Mouse (Mus musculus) stomach, embryonic 16.5 days (tissue): Measurements from ENCODE around the gene Rpl38. TPM values are rescaled to one million over a fixed set of nuclear protein-coding genes. Genes with fewer than 3 reads are reported as not detected.
A peak's percentile ranks its signal among the peaks of the same experiment; 100 is the strongest.

ENCODE experiments used
- ATAC-seq: fragments of 200-750 bp; cut with Nextera tagmentation; 2 replicates; pipeline ENCODE4 v1.8.0; 2017; ENCODE audit warnings: moderate number of reproducible peaks, moderate TSS enrichment; ENCODE audit not compliant: insufficient read depth, low FRiP score
- H3K27ac ChIP-seq: fragments of 300-500 bp; sonication (generic); 2 replicates; pipeline ENCODE4 v1.5.1; 2014; ENCODE audit warnings: low read length
- H3K27me3 ChIP-seq: fragments of 300-500 bp; sonication (generic); 2 replicates; pipeline ENCODE4 v1.6.1; 2014; ENCODE audit warnings: low read length, control low read depth, mixed read lengths; ENCODE audit not compliant: control insufficient read depth, insufficient read depth
- H3K36me3 ChIP-seq: fragments of 300-500 bp; sonication (generic); 2 replicates; pipeline ENCODE4 v1.6.1; 2014; ENCODE audit warnings: low read length; ENCODE audit not compliant: control insufficient read depth, insufficient read depth
- H3K4me1 ChIP-seq: fragments of 300-500 bp; sonication (generic); 2 replicates; pipeline ENCODE4 v1.6.1; 2014; ENCODE audit warnings: low read length, control low read depth, mixed read lengths; ENCODE audit not compliant: control insufficient read depth, insufficient read depth
- H3K4me2 ChIP-seq: fragments of 300-500 bp; sonication (generic); 2 replicates; pipeline ENCODE4 v1.6.1; 2014; ENCODE audit warnings: low read depth, low read length, mixed read lengths
- H3K4me3 ChIP-seq: fragments of 300-500 bp; sonication (generic); replicated peaks from 2 replicates; pipeline ENCODE4 v1.5.1; 2014; ENCODE audit warnings: mild to moderate bottlenecking, low read length
- H3K9ac ChIP-seq: fragments of 300-500 bp; sonication (generic); 2 replicates; pipeline ENCODE4 v1.6.1; 2014; ENCODE audit warnings: low read length
- H3K9me3 ChIP-seq: fragments of 300-500 bp; sonication (generic); replicated peaks from 2 replicates; pipeline ENCODE4 v1.6.1; 2016; ENCODE audit warnings: low read length, control low read depth; ENCODE audit not compliant: control insufficient read depth
- WGBS: fragments of 180-500 bp; shearing (Covaris S2); extraction: QIAGEN DNeasy Blood & Tissue Kit; methylation state at CpG from one replicate; pipeline ENCODE4 v1.1.7; 2014; 5-methylcytosine and 5-hydroxymethylcytosine counted together
- polyA plus RNA-seq: library from polyadenylated mRNA; unstranded; fragments of >200 nt; fragmentation: Nextera tagmentation; extraction: Ambion mirVana; gene quantifications from 2 replicates; pipeline ENCODE4 v1.2.1, GENCODE M21; 2015

The Rpl38 gene
- polyA plus RNA-seq, 1 experiment from 2014 or later: 998 TPM

DNA sequence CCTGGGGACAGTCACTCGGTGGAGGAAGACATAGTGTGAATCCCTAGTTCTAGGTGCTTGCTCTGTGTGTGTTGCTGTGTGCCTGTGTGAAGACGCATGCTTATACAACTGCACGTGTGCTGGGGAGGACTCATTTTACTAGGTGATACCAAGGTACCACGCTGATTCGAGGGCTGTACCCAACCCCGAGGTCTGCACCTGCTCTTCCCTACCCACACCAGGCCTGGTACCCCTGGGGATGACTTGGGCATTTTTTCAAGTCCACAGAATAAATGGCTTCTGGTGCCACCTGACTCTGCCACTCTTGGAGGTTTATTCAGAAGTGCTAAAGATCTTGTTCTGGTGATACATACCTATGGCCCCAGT is 34.7 kb downstream of the Rpl38 start:
- no peak overlapping the region for H3K4me2 ChIP-seq
- H3K4me1 ChIP-seq: no peaks in the 10 kb centered on the region
- no peaks in the 10 kb centered on the region for H3K36me3 ChIP-seq
- WGBS: 85% methylated on average over 6 of the region's 6 CpGs
- no peaks in the 10 kb centered on the region for H3K27me3 ChIP-seq
- no peak overlapping the region for H3K9ac ChIP-seq
- no peak overlapping the region for H3K4me3 ChIP-seq
- no peaks in the 10 kb centered on the region for H3K9me3 ChIP-seq
- no peak for ATAC-seq
- no peak overlapping the region for H3K27ac ChIP-seq

DNA sequence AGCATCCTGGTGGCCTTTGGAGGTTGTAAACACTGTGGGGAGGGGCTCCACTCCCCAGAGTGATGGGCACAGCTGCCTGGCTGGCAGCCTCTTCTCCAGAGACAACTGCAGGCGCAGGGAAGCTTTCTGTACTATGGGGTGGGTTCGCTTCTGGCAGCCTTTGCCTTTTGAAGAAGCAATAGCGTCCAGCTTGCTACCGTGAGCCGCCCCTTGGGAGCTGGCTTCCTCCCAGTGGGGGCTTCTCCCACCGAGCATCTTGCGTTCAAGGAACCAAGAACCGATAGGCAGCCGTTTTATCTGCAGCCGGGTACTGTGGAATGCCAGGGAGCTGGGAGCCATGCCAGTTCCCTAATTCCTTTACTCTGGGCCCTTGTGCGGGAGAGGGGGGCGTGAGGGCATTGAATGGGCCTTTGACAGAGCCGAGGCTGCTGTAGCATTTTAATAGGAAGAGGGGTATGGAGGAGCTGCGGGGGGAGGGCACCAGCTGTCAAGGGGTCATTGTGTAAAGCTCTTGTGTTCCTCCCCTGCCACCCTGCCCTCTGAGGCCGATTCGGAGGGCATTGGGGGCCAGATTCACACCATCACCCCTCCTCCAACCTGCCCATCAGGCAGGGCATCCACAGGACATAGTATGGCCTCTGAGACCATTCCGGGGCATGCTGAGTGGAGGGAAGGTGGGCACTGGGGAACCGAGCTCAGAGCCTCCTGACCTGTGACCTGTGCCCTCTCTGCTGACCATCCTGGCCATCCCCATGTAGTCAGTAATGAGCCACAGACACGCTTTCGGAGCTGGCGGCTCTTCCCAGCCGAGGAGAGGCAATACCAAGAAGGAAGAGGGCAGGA is 36.0 kb downstream of the Rpl38 start:
- Histone ChIP-seq H3K36me3 (no peaks in the 10 kb centered on the region), H3K27me3 (no peaks in the 10 kb centered on the region), H3K9ac (no peak overlapping the region; the same call in 1 of the 2 replicates), H3K4me2 (no peak overlapping the region), H3K4me1 (no peaks in the 10 kb centered on the region), H3K4me3 (no peak overlapping the region), H3K9me3 (no peaks in the 10 kb centered on the region), H3K27ac (no peak overlapping the region)
- 65% methylated on average over 22 of the region's 22 CpGs for WGBS
- peak; percentile 45; the same call in 1 of the 2 replicates for ATAC-seq

DNA sequence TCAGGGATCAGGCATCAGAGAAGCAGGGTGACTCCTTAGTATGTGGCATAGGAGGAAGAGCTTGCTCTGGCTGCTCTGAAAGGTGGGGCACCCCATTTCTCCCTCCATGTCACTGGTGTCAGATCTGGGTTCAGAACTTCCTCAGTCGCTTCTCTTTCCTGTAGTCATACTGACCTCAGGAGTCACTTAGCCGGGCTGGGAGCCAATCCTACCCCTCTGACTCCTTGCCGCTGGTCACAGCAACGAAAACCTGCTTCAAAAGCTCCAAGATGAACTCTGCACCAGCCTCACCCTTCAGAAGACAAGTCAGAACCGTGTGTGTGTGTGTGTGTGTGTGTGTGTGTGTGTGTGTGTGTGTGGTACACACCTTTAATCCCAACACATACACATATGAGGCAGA is 38.0 kb downstream of the Rpl38 start:
- 75% methylated on average over 5 of the region's 5 CpGs for WGBS
- Histone ChIP-seq H3K4me3 (no peak overlapping the region), H3K4me1 (no peaks in the 10 kb centered on the region), H3K9me3 (no peaks in the 10 kb centered on the region), H3K9ac (no peak overlapping the region), H3K4me2 (no peak overlapping the region), H3K27ac (no peak overlapping the region), H3K36me3 (no peaks in the 10 kb centered on the region), H3K27me3 (no peaks in the 10 kb centered on the region)
- ATAC-seq: peak; percentile 8; the same call in 1 of the 2 replicates

DNA sequence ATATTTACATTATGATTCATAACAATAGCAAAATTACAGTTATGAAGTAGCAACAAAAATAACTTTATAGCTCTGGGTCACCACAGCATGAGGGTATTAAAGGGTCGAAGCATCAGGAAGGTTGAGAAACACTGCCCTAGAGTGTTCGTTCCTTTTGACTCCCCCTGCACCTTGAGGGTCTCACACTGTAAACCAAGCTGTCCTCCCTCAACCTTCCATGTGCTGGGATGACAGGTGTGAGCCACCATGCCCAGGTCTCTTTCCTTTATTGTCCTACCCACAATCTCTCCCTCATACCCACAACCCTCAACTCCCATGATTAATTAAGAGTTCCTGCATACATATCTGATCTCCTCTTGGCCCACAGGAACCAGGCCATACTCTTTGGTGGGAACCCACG is 43.1 kb downstream of the Rpl38 start:
- H3K9ac ChIP-seq: no peak overlapping the region
- 84% methylated on average over 3 of the region's 3 CpGs for WGBS
- H3K4me2 ChIP-seq: no peak overlapping the region
- H3K9me3 ChIP-seq: no peaks in the 10 kb centered on the region
- no peaks in the 10 kb centered on the region for H3K36me3 ChIP-seq
- no peaks in the 10 kb centered on the region for H3K27me3 ChIP-seq
- no peak overlapping the region for H3K4me3 ChIP-seq
- H3K27ac ChIP-seq: no peak overlapping the region
- no peak for ATAC-seq
- H3K4me1 ChIP-seq: no peaks in the 10 kb centered on the region

DNA sequence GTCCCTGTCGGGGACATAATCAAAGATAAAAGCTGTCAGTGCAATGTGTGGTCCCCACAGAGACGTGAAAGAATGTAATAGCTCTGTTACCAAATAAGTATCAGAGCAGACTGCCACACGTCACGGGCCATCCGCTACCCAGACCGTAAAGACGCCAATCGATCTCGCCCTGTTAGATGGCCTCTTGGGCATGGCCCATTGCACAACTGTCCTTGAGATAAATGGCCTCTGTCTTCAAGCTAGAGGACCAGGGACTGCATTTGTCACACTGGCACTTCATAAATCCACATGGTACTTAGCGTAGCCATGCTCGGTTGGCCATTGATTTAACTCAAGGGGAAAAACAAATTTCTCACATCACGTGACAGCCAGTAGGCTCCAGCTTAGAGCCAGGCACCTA is 43.5 kb downstream of the Rpl38 start:
- H3K9me3 ChIP-seq: no peaks in the 10 kb centered on the region
- H3K9ac ChIP-seq: no peak overlapping the region
- H3K27me3 ChIP-seq: no peaks in the 10 kb centered on the region
- whole genome bisulfite sequencing: 80% methylated on average over 12 of the region's 12 CpGs
- no peak overlapping the region for H3K4me2 ChIP-seq
- no peaks in the 10 kb centered on the region for H3K4me1 ChIP-seq
- ATAC-seq: no peak
- H3K36me3 ChIP-seq: no peaks in the 10 kb centered on the region
- H3K4me3 ChIP-seq: no peak overlapping the region
- no peak overlapping the region for H3K27ac ChIP-seq

DNA sequence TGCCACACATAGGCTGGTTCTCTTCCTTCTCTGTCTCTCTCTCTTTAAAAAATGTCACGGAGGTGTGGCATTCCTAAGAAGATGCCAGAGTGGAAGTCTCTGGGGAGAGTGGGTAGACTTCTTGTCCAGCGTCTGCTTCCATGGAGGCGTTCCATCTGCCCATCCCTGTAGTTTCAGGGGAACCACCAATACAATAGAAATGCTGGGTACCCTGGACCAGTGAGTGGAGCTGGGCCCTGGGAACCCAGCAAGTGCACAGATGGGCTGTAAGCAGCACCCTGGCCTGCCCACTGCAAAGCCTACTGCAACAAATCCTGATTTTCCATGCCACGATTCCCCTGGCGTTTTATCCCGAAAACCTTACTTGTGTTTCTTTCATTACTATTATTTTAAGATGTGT is 46.2 kb downstream of the Rpl38 start:
- H3K27ac ChIP-seq: no peak overlapping the region
- 87% methylated on average over 6 of the region's 6 CpGs for WGBS
- ATAC-seq: no peak

DNA sequence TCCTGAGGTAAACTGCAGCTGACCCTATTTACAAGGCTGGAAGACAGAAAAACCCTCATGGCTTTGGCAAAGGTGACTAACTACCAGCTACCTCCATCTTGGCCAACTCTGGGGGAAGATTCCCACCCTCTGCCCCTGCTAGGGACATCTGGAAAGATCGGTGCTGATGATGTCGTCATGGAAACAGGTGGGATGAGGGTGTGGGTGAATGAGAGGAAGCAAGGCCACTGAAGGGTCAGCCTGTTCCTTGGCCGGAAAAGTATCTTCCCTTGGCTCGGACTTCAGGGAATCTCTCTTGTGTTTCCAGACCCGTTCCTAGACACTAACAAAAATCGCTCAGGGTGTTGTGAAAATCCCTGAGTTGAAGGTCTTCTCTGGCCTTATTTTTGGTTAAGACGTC is 47.2 kb downstream of the Rpl38 start:
- Histone ChIP-seq H3K4me3 (no peak overlapping the region), H3K9ac (no peak overlapping the region), H3K27me3 (no peaks in the 10 kb centered on the region), H3K4me2 (no peak overlapping the region), H3K4me1 (no peaks in the 10 kb centered on the region), H3K9me3 (no peaks in the 10 kb centered on the region), H3K36me3 (no peaks in the 10 kb centered on the region), H3K27ac (no peak overlapping the region)
- 70% methylated on average over 7 of the region's 7 CpGs for WGBS
- ATAC-seq: no peak

More for the DNA sequence above, 46.2 kb downstream of the Rpl38 start:
- no peak overlapping the region for H3K9ac ChIP-seq
- no peaks in the 10 kb centered on the region for H3K27me3 ChIP-seq
- no peak overlapping the region for H3K4me2 ChIP-seq
- H3K4me1 ChIP-seq: no peaks in the 10 kb centered on the region
- H3K36me3 ChIP-seq: no peaks in the 10 kb centered on the region
- no peaks in the 10 kb centered on the region for H3K9me3 ChIP-seq
- H3K4me3 ChIP-seq: no peak overlapping the region

DNA sequence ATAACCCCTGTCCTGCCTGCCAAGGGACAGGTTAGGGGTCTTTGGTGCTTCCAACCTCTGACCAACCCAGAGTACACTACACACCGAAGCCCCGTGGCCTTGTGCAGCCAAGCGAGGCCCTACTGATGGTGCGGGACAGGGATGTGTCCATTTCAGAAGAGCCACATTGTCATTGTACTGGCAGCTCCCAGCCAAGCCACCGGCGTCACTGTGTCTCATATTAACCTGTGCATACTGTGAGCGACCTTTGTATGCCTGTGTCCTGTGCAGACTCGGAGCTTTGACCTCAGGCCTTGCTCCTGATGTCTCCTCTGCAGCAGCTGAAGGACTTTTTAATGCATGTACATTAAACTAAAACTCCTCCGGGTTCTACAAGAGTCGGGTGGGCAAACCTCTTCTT is 52.2 kb downstream of the Rpl38 start:
- H3K27ac ChIP-seq: no peak overlapping the region
- H3K4me2 ChIP-seq: no peak overlapping the region
- no peaks in the 10 kb centered on the region for H3K36me3 ChIP-seq
- H3K9me3 ChIP-seq: no peaks in the 10 kb centered on the region
- no peak overlapping the region for H3K4me3 ChIP-seq
- no peak overlapping the region for H3K9ac ChIP-seq
- H3K27me3 ChIP-seq: no peaks in the 10 kb centered on the region
- 86% methylated on average over 10 of the region's 10 CpGs for WGBS
- no peak for ATAC-seq
- H3K4me1 ChIP-seq: peaks cover 9% of the 10 kb centered on the region
